18 mouse cellular contexts compared by ENCODE assay signal in genomic region chr6:97292096-97292495, GRCm38 (mm10). TPM values are rescaled to one million over a fixed set of nuclear protein-coding genes. Genes with fewer than 3 reads are reported as not detected.
"Had no signal": no experiment of that assay in that cellular context is flagged by ENCODE, and none has a peak within 500 bp of the region (broad histone marks: within the 10 kb centered on the region; RNA-seq: fewer than 3 reads in every experiment).

No protein-coding gene starts in this region.

- H3K9me3 ChIP-seq: kidney, embryonic 15.5 days; limb, embryonic 15.5 days; midbrain, embryonic 12.5 days; neural tube, embryonic 13.5 days; stomach, embryonic 15.5 days had no signal

- H3K4me3 ChIP-seq: kidney, embryonic 15.5 days; limb, embryonic 15.5 days; midbrain, embryonic 12.5 days; neural tube, embryonic 13.5 days; stomach, embryonic 15.5 days had no signal

- DNase-seq: kidney, adult 2 months; kidney, postnatal 14 days; layer of hippocampus, adult 9-11 months; layer of hippocampus, postnatal 36 days; lung, embryonic 14.5 days; lung, postnatal 4 days; right cerebral cortex, postnatal 14 days; thymus, postnatal 4 days had no signal

- H3K9ac ChIP-seq: kidney, embryonic 15.5 days; limb, embryonic 15.5 days; lung, embryonic 14.5 days; midbrain, embryonic 12.5 days; neural tube, embryonic 13.5 days; stomach, embryonic 15.5 days had no signal

- H3K27me3 ChIP-seq: kidney, embryonic 15.5 days; limb, embryonic 15.5 days; midbrain, embryonic 12.5 days; neural tube, embryonic 13.5 days; stomach, embryonic 15.5 days had no signal

- ATAC-seq: intestine, embryonic 16.5 days; midbrain, embryonic 16.5 days had no signal

- H3K27ac ChIP-seq: limb, embryonic 15.5 days; midbrain, embryonic 12.5 days; neural tube, embryonic 13.5 days; stomach, embryonic 15.5 days had no signal

- H3K4me2 ChIP-seq: kidney, embryonic 15.5 days; limb, embryonic 15.5 days; lung, embryonic 14.5 days; midbrain, embryonic 12.5 days; neural tube, embryonic 13.5 days; stomach, embryonic 15.5 days had no signal

RNA-seq across cellular contexts. Expression of gene Lmod3, which starts 39.5 kb away (rescaled TPM):
- total RNA-seq: layer of hippocampus, postnatal 36 days; left cerebral cortex, postnatal 25 days; megakaryocyte, adult 5-6 weeks had no signal
- polyA plus RNA-seq: midbrain, embryonic 12.5 days; midbrain, embryonic 16.5 days; spleen, adult 2 months had no signal
